Mouse (Mus musculus) bone marrow macrophage, adult 2 months (primary cell): Measurements from ENCODE around the gene Relb.

ENCODE experiments used
- CTCF ChIP-seq: IDR thresholded peaks from 2 replicates; pipeline ENCODE4 v1.5.1; 2012; ENCODE audit warnings: low read depth, mild to moderate bottlenecking, low read length, moderate library complexity
- POLR2A ChIP-seq: IDR thresholded peaks from 2 replicates; pipeline ENCODE4 v1.6.1; 2012; ENCODE audit warnings: mild to moderate bottlenecking, low read depth, low read length, borderline replicate concordance

- no peak for TF ChIP-seq CTCF
- no peak for TF ChIP-seq POLR2A
These were observed 47.4 kb upstream of the Relb start for GRCm38 (mm10) chr7:19676662-19677061.
